Mouse (Mus musculus): ENCODE results near the gene Olfr845.

The Olfr845 gene

GRCm38 (mm10) chr9:19336157-19336556 is at the start of gene Olfr845:
Gene Olfr845 (plus strand): TSS chr9:19336457.
- DNase-seq (ENCODE audit: low spot score in 2 of 2) = no peak

- DNase-seq (ENCODE audit: low spot score in 2 of 2) = no peak
These were observed 20.2 kb upstream of the Olfr845 start, which contains the start of gene Olfr844 for GRCm38 (mm10) chr9:19316047-19316446. Gene Olfr844 (plus strand): TSS chr9:19316347.

DNA sequence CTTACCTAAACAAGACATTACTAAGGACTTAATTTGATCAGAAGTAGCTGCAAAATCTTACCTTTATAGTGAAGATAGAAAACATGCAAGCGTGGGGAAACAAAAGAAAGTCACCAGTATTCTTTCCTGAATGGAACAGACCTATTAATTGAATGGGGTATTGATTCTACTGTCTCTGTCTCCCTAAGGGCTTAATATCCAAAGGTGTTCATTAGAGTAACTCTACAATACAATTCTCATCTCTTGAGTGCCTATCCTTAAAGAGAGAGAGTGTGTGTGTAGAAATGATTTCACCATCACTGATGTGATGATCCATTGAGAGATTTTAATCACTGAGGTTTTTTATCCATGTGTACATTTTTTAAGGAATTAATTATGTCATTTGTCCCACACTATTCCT is 27.6 kb downstream of the Olfr845 start, which contains the start of gene Olfr846:
Gene Olfr846 (minus strand): TSS at position 101 of the 400 bp plus-strand sequence.
- DNase-seq (ENCODE audit: low spot score in 2 of 2) = no peak

GRCm38 (mm10) chr9:19378569-19378968 is 42.3 kb downstream of the Olfr845 start, which contains the start of gene Olfr847:
Gene Olfr847 (minus strand): TSS chr9:19378669.
- DNase-seq (ENCODE audit: low spot score in 2 of 2) = no peak

Measured in frontal cortex, postnatal 25 days (tissue).